Mouse (Mus musculus): ENCODE measurements at regions not wholly inside any gene's neighbourhood (a gene's known extent, or its start where the extent isn't known, plus 50 kb on each side); places are given as distances from the start of the nearest gene placed in this dataset.

DNA sequence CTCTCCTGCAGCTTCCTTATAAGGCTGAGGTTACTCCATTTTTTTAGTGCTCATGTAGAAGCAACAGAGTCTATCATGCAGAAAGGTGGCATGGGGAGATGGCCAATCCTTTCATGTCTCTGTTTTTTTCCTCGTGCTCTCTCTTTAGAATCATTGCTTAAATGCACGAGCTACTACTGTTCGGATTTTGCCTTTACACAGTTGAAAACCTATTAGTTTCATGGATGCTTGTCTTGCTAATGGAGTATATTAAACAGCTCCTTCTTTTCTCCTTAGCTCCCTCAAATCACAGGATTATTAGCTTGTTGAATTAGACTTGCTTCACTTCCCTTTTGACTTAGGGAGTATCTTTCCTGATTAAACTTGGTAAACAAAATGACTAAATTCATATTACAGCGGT, 497.3 kb downstream of the Cntn6 start:
- TF ChIP-seq CTCF (IDR thresholded peaks at IDR 0.05; ENCODE audit: extremely low read depth, insufficient read depth, low read length), result no peak
- TF ChIP-seq POLR2A (IDR thresholded peaks at IDR 0.05; ENCODE audit: extremely low read depth, insufficient read depth, low read length), result no peak
